Mouse (Mus musculus): ENCODE results near the gene Ngfr.

Ngfr gene

DNA sequence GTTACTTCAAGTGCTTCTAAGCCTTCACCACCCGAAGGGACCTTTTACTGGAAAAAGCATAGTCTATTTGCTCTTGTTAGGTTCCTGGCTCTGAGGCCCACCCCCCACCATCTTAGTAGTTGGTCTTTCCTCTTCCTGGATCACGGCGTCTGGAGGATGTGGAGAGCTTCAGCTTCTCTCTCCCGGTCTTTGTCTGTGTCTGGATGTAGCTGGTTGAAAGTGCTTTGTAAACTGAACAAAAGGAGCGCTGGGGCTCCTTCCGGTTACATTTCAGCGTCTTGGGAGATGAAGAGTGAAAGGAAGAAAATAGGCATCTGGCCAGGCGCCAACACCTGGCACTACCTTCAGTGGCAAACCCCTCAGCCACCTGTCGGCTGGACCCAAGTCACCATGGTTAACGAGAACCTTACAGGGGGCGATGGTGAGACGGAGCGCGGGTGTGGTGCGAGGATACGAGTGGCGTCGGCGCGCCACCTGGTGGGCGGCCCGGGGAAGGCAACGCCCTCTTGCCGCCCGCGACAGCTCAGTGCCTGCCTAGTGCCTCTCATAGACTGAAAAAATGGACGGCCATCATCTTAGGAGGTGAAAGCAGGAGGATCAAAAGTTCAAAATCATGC, 67.0 kb downstream of the Ngfr start:
- peak; percentile 94 for DNase-seq (ENCODE audit: low read depth, low spot score)

DNA sequence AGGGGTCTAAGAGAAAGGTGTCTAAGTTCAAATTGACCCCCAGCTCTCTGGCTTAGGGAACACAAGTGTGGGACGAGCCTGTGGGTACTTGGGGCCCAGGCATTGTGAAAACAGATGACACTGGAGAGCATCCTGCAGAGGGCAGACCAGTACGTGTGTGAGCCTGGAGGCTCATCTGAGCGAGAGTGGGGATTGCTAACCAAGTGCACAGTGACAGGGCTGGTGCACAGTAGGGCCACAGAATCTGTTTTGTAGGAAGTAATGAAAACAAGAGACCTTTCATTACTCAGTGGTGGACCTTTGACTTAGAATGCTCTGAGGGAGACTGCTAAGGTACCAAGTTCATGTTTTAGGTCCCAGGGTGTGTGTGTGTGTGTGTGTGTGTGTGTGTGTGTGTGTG, 67.5 kb downstream of the Ngfr start:
- peak; percentile 62 for DNase-seq (ENCODE audit: low read depth, low spot score)

DNA sequence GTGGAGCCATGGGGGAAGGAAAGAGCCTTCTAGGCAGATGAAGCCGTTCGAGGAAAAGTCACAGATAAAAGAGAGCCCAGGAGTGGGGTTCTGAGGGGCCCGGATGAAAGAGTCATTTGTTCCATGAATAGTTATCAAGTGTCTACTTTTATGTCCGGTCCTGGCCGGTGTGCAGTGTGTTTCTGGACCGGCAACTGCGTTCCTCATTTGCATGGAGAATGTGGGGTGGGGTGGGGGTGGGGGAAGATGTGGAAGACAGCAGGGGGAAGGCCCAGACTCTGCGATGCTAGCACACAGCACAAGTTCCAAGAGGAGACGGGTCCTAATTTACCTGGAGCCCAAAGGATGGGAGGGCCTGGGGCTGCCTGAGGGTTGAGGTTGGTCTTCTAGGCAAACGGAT, 68.2 kb downstream of the Ngfr start:
- peak; percentile 71 for DNase-seq (ENCODE audit: low read depth, low spot score)

Data from ES-CJ7 (cell line).